Mouse (Mus musculus) embryo, embryonic 11.5 days (tissue): ENCODE results near the gene Asap3.

Experiments
- DNase-seq: peaks from one replicate; pipeline ENCODE4 v3.0.0-alpha.2; 2012; ENCODE audit warnings: low read depth, low spot score

Asap3 gene

DNA sequence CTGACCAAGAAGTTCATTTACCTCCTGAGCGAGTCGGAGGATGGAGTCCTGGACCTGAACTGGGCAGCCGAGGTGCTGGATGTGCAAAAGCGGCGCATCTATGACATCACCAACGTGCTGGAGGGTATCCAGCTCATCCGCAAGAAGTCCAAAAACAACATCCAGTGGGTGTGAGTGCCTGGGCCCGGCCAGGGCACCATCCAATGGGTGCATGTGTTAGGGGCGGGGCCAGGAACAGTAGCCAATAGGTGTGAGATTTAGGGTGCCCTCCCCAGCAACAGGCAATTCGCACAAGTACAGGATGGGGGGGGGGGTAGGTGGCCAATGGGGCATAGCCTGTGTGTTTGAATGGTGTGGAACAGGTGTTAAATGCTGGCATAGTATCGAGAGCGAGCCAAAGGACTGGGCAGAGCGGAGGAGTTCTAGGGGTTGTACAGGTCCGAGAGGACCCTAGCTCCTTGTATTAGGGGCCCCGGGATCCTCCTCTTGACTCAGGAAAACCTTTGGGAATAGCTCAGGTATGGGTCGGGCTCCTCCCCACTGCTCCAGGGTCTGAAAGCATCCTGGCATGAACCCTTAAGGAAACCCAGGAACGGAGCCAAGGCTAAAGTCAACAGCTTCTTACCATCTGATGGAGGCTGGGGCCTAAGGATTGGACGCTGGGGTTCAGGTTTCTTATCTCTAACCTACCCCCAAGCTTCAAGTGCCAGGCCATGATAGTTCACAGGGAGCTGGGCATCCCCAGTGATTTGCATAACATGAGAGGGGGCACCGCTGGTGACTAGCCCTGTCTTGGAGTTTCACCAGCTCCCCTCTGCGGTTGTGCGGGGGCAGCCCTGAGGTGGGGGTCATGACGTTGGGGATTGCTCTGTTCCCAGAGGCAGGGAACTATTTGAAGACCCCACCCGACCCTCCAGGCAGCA, 25.5 kb upstream of the Asap3 start:
- no peak for DNase-seq

DNA sequence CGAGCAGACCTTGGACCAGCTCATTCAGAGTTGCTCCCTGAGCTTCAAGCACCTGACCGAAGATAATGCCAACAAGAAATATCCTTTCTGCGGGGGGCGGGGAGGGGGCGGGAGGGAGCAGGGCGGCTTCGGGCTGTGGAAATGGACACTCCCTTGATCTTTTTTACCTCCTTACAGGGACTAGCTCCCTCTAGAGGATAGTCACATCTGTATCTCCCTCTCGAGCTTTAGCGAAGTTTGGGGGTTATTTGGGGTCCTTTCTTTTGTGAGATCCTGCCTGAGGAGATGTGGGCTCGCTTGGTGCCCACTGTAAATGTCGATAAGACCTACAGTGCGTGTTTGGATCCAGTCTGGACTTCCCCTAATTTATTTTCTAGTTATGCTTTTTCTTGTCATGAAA, 24.8 kb upstream of the Asap3 start:
- no peak for DNase-seq

- no peak for DNase-seq
Observed at GRCm38 (mm10) chr4:136185375-136185774, 20.8 kb upstream of the Asap3 start.

DNA sequence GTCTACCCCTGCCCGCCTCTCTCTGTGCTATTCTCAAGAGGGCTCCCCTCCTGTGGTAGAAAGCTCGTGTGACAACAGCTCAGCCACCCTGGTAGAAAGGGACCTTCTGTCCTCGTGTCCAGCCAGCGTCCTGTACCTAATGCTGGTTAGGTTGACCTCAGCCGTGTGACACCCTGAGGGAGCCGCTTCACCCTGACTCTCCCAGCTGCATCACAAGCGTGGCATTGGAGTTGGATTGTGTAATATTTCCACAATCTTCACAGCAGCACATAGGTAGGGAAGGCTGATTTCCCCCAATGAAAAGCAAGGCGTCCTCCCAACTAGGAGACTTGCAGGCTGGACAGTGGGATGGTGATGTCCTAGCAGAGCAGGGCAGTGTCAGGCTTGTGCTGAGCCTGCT, 19.9 kb upstream of the Asap3 start:
- DNase-seq, result no peak

- no peak for DNase-seq
Observed at GRCm38 (mm10) chr4:136186739-136187472, 19.3 kb upstream of the Asap3 start.

DNA sequence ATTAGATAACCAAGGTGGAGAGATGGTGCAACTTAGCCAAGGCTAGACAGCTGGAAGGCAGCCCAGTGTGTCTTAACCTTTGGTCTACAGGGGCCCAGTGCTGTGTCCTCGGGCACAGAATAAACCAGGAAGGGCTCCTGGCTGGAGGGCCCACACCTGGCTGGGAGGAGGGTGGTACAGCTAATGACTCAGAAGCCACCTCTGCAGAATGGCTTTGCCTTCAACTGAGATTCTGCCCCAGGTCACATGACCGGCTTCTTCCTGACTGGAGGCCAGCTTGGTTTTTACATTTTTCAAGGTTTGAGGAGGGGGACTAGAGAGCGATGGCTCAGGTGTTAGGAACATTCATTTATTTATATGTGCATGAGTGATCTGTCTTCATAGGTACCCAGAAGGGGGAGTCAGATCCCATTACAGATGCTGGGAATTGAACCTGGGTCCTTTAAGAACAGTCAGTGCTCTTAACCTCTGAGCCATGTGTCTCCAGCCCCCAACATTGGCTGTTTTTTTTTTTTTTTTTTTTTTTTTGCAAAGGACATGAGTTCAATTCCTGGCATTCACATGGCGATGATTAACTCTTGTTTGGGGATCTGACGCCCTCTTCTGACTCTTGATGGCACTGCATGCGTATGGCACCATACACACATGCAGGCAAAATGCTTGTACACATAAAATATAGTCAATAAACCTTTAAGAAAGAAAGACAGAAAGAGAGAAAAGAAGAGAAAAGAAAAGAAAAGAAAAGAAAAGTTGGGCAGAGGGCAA, 17.0 kb upstream of the Asap3 start:
- DNase-seq, result no peak

GRCm38 (mm10) chr4:136189912-136190311, 16.3 kb upstream of the Asap3 start:
- no peak for DNase-seq

DNA sequence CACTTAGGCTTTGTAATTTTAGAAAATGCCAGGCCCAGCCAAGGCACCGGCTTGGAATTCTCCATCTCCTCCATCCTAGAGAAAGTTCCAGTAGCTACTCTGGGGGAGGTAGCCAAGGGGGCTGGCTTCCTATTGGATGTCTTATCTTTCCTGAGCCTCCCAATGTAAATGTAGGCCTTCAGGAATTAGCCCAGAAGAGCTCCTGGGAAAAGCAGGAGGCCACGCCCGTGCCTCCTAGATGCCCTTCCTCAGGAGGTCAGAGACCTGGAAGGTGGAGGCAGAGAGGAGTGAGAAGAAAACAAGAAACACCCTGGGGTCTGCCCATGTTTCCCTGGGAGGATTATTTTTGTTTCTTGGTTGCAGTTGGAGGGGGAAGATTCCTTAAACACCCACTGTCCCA, 12.6 kb upstream of the Asap3 start:
- DNase-seq, result no peak

DNA sequence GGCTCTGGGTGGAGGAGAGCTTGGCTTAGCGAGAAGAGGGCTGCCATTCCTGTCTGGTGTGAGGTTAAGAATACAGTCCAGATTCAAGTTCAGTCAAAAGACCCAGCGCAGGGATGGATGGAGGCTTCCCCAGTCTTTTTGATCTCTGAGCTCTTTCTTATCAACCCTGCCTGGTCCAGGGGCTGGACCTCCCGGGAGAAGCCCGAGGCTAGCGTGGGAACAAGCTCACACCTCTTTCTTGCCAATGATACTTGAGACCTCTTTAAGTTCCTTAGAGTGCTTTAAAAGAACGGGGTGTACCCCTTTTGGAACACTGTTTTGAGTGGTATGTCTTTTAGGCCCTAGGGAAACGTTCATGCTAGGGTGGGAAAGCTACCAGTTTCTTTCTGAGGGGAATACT, 11.1 kb upstream of the Asap3 start:
- DNase-seq, result no peak

GRCm38 (mm10) chr4:136195629-136196028, 10.5 kb upstream of the Asap3 start:
- DNase-seq, result no peak

GRCm38 (mm10) chr4:136196201-136196600, 10.0 kb upstream of the Asap3 start:
- no peak for DNase-seq

DNA sequence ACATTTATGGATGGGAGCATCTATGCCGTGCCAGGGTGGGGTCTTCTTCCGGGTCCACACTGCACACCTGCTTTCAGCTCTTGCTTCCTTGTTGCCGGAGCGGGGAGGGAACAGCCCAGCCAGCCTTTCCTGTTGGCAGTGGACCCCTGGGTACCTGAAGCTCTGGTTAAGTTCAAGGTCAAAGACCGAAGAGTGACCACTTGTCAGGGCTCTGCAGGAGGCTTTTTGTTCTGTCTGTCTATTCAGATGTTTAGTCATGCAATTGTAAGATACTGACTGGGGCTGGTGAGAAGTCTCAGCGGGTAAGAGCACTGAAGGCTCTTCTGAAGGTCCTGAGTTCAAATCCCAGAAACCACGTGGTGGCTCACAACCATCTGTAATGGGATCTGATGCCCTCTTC, 7.3 kb upstream of the Asap3 start:
- no peak for DNase-seq

DNA sequence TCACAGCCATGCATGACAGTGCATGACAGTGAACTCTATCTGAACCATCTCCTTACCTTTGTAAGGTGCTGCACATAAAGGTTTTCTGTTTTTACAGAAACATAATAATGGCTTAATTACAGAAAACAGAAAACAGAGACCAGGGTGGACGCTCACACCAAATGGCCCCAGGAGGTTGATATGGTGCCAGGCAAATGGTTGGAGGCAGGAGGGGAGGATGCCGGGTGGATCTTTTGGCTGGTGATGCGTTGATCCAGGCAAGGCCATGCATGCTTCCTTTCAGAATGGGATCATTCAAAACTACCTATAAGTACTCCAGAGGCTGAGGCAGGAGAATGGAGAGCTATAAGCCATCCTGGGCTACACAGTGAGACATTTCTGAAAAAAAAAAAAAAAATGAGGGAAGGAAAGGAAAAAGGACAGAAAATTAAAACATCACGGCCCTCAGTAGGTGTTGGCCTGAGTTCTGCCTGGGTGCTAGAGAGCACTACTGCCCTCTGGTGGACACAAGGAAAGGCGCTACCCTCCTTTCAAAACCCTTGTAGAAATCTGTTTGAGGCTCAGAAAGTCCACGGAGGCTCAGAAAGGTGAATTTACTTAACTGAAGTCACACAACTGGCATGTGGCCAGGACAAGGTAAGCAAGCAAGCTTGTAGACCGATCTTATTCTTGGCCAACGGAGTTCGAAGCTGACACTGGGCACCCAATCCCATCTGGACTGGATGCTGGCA, 6.4 kb upstream of the Asap3 start:
- DNase-seq, result no peak

- peak; percentile 77 for DNase-seq
Observed at GRCm38 (mm10) chr4:136202509-136202908, 3.7 kb upstream of the Asap3 start.

- no peak for DNase-seq
Observed at GRCm38 (mm10) chr4:136204775-136205174, 1.4 kb upstream of the Asap3 start.

DNA sequence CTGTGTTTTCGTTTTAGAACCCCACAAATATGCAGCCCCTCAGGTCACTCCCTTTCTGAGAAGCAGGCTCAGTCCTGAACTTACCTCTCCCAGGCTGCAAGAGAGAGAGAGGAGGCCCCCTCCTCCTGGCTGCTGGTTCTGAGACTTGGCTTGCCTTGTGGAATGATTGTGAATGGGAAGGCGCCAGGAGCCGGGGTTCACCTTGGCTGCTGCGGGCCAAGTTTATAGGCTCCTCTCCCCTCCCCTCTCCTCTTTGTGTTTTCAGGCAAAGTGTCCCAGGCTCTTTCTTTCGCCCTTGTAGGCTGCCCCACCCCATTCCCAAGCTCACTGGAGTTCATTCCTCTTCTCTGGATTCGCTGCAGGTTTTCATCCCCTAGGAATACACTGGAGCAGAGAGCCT, 778 bp downstream of the Asap3 start:
- no peak for DNase-seq

DNA sequence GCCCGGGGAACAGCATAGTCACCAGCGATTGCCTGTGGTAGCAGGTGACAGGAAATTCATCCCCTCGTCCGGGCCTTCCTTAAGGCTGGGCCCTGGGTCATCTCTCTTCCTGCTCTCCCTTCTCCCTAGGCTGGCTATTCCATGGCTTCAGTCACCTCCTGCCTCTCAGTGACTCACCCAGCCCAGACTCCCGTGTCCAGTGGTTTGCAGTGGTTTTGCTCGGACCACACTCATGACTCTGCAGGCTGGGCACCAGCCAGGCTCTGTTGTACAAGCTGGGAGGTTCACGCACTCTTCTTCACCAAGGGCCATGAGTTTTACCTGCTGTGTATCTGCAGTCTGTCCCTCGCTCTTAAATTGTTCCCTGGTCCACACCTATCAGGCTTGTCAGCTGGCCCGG, 4.8 kb downstream of the Asap3 start:
- no peak for DNase-seq

DNA sequence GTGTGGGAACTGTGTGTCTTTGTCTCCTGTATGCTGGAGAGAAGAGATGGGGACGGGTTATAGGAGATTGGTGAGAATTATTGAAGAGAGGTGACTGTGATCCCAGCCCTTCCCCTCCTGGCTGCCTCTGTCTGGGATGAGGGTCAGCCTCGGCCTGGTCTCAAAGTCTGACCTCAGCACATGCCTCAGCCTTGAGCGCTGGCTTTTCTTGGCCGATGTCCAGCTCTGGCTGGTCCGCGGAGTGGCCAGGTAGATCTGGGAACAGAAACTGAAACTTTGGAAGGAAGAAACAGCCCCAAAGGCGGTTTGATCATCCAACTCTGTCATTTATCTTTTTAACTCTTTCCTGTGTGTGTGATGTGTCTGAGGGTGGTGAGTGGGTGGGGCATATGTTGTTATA, 7.5 kb downstream of the Asap3 start:
- DNase-seq, result no peak

DNA sequence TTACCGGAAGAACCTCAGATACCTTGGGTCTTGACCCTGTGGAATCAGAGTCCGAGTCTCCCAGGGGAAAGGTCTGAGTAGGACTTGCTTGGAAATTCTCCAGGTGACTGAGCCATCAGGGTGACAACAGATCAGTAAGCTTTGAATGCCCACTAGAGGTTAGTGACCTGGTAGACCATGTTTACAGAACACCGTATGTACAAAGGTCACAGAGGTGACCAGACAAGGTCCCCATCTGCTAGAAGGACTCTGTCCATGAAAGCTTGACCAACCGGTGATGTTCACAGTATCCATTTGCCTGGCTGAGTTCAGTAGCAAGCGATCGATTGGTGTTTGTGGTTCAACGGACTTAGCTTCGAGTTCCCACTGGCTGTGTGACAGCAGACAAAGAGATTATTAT, 8.7 kb downstream of the Asap3 start:
- no peak for DNase-seq

- no peak for DNase-seq
Observed at GRCm38 (mm10) chr4:136215576-136215975, 9.4 kb downstream of the Asap3 start.

DNA sequence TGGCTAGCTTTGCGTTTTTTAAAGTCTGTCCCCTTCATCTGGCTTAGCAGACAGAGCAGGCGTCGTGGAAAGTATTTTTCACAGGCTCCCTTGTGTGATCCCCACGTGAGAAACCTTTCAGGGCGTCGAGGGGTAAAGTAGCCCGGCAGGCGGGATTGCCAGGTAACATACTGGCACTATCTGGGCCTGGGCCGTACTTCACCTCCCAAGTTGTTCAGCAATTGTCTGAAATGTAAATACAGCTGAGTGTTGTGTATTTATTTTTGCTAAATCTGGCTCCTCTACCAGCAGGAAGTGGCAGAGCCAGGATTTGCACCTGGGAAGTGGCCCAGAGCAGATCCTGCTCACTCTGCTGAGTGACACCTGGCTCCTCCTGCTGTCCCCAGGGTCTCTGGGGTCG, 10.9 kb downstream of the Asap3 start:
- DNase-seq, result no peak
